Mouse (Mus musculus) midbrain, embryonic 12.5 days (tissue): Measurements from ENCODE around the gene Clec11a. TPM values are rescaled to one million over a fixed set of nuclear protein-coding genes. Genes with fewer than 3 reads are reported as not detected.

ENCODE experiments used
- ATAC-seq: fragments of 200-750 bp; cut with Nextera tagmentation; 2 replicates; pipeline ENCODE4 v1.8.0; 2017; ENCODE audit warnings: low read depth, moderate TSS enrichment, moderate library complexity; ENCODE audit not compliant: low FRiP score
- H3K27ac ChIP-seq: fragments of 300-500 bp; sonication (generic); replicated peaks from 2 replicates; pipeline ENCODE4 v1.5.1; 2016; ENCODE audit warnings: mild to moderate bottlenecking
- H3K27me3 ChIP-seq: fragments of 300-500 bp; sonication (generic); 2 replicates; pipeline ENCODE4 v1.6.1; 2016; ENCODE audit warnings: mild to moderate bottlenecking
- H3K36me3 ChIP-seq: fragments of 300-500 bp; sonication (generic); 2 replicates; pipeline ENCODE4 v1.6.1; 2016
- H3K4me1 ChIP-seq: fragments of 300-500 bp; sonication (generic); 2 replicates; pipeline ENCODE4 v1.6.1; 2016
- H3K4me2 ChIP-seq: fragments of 300-500 bp; sonication (generic); replicated peaks from 2 replicates; pipeline ENCODE4 v1.6.1; 2016; ENCODE audit warnings: mild to moderate bottlenecking, moderate library complexity
- H3K4me3 ChIP-seq: fragments of 300-500 bp; sonication (generic); 2 replicates; pipeline ENCODE4 v1.5.1; 2016; ENCODE audit warnings: mild to moderate bottlenecking
- H3K9ac ChIP-seq: fragments of 300-500 bp; sonication (generic); replicated peaks from 2 replicates; pipeline ENCODE4 v1.6.1; 2016; ENCODE audit warnings: mild to moderate bottlenecking, moderate library complexity
- H3K9me3 ChIP-seq: fragments of 300-500 bp; sonication (generic); 2 replicates; pipeline ENCODE4 v1.6.1; 2016; ENCODE audit warnings: mild to moderate bottlenecking
- WGBS: fragments of 180-500 bp; shearing (Covaris S2); methylation state at CpG from one replicate; pipeline ENCODE4 v1.1.7; 2016; 5-methylcytosine and 5-hydroxymethylcytosine counted together
- polyA plus RNA-seq: library from polyadenylated mRNA; unstranded; fragments of >200 nt; fragmentation: Nextera tagmentation; extraction: Ambion mirVana; gene quantifications from 2 replicates; pipeline ENCODE4 v1.2.1, GENCODE M21; 2016

Clec11a gene
- polyA plus RNA-seq, result 2.5 and 2.6 TPM in 2 replicates

GRCm38 (mm10) chr7:44306516-44307240 is at the start of gene Clec11a:
TSS of gene Clec11a (minus strand) at chr7:44306902.
- 47% methylated on average over 6 of the region's 6 CpGs for WGBS

DNA sequence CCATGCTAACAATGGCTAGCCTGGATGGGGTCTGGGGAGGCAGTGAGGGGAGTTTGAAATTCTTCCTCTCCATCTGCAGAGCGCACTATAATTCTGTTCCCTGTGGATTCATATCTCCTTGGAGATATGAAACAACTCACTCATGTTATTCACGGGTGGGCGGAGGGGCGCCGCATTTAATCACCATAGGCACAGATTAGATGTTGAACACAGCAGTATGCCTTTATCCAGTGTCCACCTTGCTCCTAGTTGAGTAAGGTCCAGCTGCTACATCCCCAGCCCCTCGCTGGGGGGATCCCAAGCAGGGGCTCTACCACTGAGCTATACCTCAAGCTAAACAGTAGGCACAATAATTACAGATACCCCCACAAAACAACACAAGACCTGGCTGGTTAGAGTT is 48.7 kb upstream of the Clec11a start:
- ATAC-seq, result no peak
- 61% methylated on average over 6 of the region's 6 CpGs for WGBS
- Histone ChIP-seq H3K36me3 (no peaks in the 10 kb centered on the region), H3K9me3 (no peaks in the 10 kb centered on the region), H3K27ac (no peak overlapping the region), H3K9ac (no peak overlapping the region), H3K4me2 (no peak overlapping the region), H3K27me3 (peaks cover 83% of the 10 kb centered on the region), H3K4me3 (no peak overlapping the region), H3K4me1 (peaks cover 76% of the 10 kb centered on the region)

More at GRCm38 (mm10) chr7:44306516-44307240, at the start of gene Clec11a:
- peak within 1 kb of the TSS; percentile 55; the same call in 1 of the 2 replicates for H3K27ac ChIP-seq
- peaks cover 35% of the 10 kb centered on the region for H3K4me1 ChIP-seq
- peak within 1 kb of the TSS; percentile 78 for H3K4me2 ChIP-seq
- no peaks in the 10 kb centered on the region for H3K36me3 ChIP-seq
- 0 out of 2 replicates have a peak within 1 kb of the TSS, but pooled peaks have one; percentile 57 for H3K4me3 ChIP-seq
- no peak for ATAC-seq
- no peaks in the 10 kb centered on the region for H3K9me3 ChIP-seq
- H3K9ac ChIP-seq, result no peak within 1 kb of the TSS
- H3K27me3 ChIP-seq, result peaks cover 30% of the 10 kb centered on the region

DNA sequence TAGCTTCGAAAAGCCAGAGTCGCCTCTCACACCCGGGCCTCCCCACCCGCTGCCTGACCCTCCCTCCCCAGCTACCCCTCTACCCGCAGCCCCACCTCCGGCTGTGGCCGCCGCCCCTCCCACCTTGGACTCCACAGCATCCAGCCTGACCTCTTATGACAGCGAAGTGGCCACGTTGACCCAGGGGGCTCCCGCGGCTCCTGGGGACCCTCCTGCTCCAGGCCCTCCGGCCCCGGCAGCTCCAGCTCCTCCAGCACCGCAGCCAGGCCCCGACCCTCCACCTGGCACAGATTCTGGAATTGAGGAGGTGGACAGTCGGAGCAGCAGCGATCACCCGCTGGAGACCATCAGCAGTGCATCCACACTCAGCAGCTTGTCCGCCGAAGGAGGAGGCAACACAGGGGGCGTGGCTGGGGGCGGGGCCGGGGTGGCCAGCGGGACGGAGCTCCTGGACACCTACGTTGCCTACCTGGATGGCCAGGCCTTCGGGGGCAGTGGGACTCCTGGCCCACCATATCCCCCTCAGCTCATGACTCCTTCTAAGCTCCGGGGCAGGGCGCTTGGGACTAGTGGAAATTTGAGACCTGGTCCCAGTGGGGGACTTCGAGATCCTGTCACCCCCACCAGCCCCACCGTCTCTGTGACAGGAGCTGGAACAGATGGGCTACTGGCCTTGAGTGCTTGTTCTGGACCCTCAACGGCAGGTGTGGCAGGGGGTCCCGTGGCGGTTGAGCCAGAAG is 47.1 kb upstream of the Clec11a start:
- peaks cover 69% of the 10 kb centered on the region for H3K4me1 ChIP-seq

DNA sequence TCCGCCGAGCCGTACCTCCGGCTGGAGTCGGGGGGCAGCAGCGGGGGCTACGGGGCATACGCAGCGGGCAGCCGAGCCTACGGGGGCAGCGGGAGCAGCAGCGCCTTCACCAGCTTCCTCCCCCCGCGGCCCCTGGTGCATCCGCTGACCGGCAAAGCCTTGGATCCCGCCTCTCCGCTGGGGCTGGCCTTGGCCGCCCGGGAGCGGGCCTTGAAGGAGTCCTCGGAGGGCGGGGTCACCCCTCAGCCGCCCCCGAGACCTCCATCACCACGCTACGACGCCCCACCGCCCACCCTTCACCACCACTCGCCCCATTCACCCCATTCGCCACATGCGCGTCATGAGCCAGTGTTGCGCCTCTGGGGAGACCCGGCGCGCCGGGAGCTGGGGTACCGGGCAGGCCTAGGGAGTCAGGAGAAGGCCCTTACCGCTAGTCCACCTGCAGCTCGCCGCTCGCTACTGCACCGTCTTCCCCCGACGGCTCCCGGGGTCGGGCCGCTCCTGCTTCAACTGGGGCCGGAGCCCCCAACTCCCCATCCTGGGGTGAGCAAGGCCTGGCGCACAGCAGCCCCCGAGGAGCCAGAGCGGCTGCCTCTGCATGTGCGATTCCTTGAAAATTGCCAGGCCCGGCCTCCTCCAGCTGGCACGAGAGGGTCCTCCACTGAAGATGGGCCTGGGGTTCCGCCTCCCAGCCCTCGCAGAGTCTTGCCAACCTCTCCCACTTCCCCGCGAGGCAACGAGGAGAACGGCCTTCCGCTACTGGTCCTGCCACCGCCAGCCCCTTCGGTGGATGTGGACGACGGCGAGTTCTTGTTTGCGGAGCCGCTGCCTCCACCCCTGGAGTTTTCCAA is 46.3 kb upstream of the Clec11a start:
- 2% methylated on average over 61 of the region's 71 CpGs for WGBS
- Histone ChIP-seq H3K36me3 (no peaks in the 10 kb centered on the region), H3K4me3 (peak overlapping the region; percentile 26), H3K27me3 (peaks cover 96% of the 10 kb centered on the region), H3K4me2 (peak overlapping the region; percentile 32), H3K27ac (no peak overlapping the region), H3K4me1 (peaks cover 64% of the 10 kb centered on the region), H3K9ac (peak overlapping the region; percentile 21; the same call in 1 of the 2 replicates), H3K9me3 (no peaks in the 10 kb centered on the region)
- no peak for ATAC-seq

More for the DNA sequence above, 47.1 kb upstream of the Clec11a start:
- peak overlapping the region; percentile 31; the same call in 1 of the 2 replicates for H3K9ac ChIP-seq
- no peak overlapping the region for H3K27ac ChIP-seq
- ATAC-seq, result no peak
- peak overlapping the region; percentile 32 for H3K4me2 ChIP-seq
- H3K9me3 ChIP-seq, result no peaks in the 10 kb centered on the region
- H3K27me3 ChIP-seq, result peaks cover 93% of the 10 kb centered on the region
- under 1% methylated on average over 35 of the region's 35 CpGs for WGBS
- H3K4me3 ChIP-seq, result peak overlapping the region; percentile 26
- no peaks in the 10 kb centered on the region for H3K36me3 ChIP-seq

DNA sequence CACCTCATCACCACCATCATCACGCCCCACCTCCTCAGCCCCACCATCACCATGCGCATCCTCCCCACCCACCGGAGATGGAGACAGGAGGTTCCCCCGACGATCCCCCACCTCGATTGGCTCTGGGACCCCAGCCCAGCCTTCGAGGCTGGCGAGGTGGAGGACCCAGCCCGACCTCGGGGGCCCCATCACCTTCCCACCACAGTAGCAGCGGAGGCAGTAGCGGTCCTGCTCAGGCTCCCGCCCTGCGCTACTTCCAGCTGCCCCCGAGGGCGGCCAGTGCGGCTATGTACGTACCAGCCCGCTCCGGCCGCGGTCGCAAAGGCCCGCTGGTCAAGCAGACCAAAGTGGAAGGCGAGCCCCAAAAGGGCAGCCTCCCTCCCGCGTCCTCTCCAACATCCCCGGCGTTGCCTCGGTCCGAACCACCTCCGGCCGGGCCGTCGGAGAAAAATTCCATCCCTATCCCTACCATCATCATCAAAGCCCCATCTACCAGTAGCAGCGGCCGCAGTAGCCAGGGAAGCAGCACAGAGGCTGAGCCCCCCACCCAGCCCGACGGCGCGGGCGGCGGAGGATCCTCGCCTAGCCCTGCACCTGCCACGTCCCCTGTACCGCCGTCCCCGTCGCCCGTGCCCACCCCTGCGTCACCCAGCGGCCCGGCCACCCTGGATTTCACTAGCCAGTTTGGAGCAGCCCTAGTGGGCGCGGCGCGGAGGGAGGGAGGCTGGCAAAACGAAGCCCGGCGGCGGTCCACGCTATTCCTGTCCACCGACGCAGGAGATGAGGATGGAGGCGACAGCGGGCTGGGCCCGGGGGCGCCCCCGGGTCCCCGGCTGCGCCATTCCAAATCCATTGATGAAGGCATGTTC is 45.4 kb upstream of the Clec11a start:
- ATAC-seq, result peak; percentile 10
- Histone ChIP-seq H3K27me3 (peaks cover 88% of the 10 kb centered on the region), H3K4me1 (peaks cover 57% of the 10 kb centered on the region), H3K36me3 (no peaks in the 10 kb centered on the region), H3K9ac (peak overlapping the region; percentile 21; the same call in 1 of the 2 replicates), H3K4me3 (peak overlapping the region; percentile 26), H3K27ac (no peak overlapping the region), H3K4me2 (peak overlapping the region; percentile 32; the same call in 1 of the 2 replicates), H3K9me3 (no peaks in the 10 kb centered on the region)
- 4% methylated on average over 69 of the region's 71 CpGs for WGBS

GRCm38 (mm10) chr7:44350957-44351711 is 44.4 kb upstream of the Clec11a start:
- peaks cover 78% of the 10 kb centered on the region for H3K27me3 ChIP-seq
- peaks cover 47% of the 10 kb centered on the region for H3K4me1 ChIP-seq

GRCm38 (mm10) chr7:44349043-44349442 is 42.3 kb upstream of the Clec11a start:
- Histone ChIP-seq H3K9me3 (no peaks in the 10 kb centered on the region), H3K27me3 (peaks cover 57% of the 10 kb centered on the region), H3K36me3 (peaks cover 22% of the 10 kb centered on the region), H3K4me3 (no peak overlapping the region), H3K4me2 (no peak overlapping the region), H3K4me1 (peaks cover 38% of the 10 kb centered on the region), H3K27ac (no peak overlapping the region), H3K9ac (no peak overlapping the region)
- 18% methylated on average over 3 of the region's 3 CpGs for WGBS
- ATAC-seq, result no peak

More at GRCm38 (mm10) chr7:44350957-44351711, 44.4 kb upstream of the Clec11a start:
- WGBS, result 4% methylated on average over 25 of the region's 25 CpGs
- Histone ChIP-seq H3K9me3 (no peaks in the 10 kb centered on the region), H3K9ac (peak overlapping the region; percentile 48; the same call in 1 of the 2 replicates), H3K27ac (no peak overlapping the region), H3K4me3 (peak overlapping the region; percentile 26), H3K36me3 (peaks cover 3% of the 10 kb centered on the region), H3K4me2 (peak overlapping the region; percentile 45)
- ATAC-seq, result peak; percentile 42

DNA sequence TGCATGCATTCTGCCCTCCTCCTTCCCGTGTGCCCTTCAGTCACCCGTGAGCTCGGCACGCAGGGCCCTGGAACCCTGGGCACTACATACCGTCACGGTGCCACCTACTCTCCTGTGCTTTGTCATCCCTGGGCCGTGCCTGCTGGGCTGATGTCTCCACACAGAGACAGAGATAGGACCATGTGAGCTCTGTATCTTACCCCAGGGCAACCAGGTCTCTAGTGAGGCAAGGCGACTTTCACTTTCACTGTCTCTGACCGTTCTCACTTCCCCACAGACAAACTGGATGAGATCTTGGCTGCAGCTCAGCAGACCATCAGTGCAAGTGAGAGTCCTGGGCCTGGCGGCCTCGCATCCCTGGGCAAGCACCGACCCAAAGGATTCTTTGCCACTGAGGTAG is 37.9 kb upstream of the Clec11a start:
- WGBS, result 78% methylated on average over 12 of the region's 12 CpGs
- no peaks in the 10 kb centered on the region for H3K4me1 ChIP-seq
- no peak for ATAC-seq
- peaks cover 27% of the 10 kb centered on the region for H3K27me3 ChIP-seq
- no peak overlapping the region for H3K4me3 ChIP-seq
- H3K9me3 ChIP-seq, result no peaks in the 10 kb centered on the region
- H3K36me3 ChIP-seq, result peaks cover 32% of the 10 kb centered on the region
- no peak overlapping the region for H3K27ac ChIP-seq
- H3K9ac ChIP-seq, result no peak overlapping the region
- H3K4me2 ChIP-seq, result no peak overlapping the region

DNA sequence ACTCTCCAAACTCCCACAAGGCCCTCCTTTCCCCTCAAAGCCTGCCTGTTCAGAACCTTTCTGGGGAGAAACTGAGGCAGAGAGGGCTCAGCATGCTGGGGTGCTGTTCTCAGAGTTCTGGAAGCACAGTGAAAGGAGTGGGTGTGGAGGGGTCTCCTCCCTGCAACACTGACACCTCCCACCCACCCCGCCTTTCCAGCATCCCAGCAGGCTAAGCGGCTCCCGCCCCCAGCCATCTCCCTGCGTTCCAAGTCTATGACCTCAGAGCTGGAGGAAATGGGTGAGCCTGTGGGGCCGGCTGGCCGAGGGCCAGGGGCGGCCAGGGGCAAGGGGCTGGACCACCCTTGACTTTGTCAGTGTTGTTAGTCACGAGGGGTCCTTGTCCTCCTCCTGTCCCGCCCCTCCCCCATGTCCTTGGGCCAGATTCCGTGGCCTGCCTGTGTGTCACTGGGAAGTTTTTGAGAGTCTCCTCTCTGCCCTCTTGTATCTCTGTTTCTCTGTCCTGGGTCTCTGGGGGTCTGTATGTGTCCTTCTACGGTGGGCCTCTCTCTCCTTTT is 36.8 kb upstream of the Clec11a start:
- H3K27ac ChIP-seq, result no peak overlapping the region
- no peak overlapping the region for H3K9ac ChIP-seq
- WGBS, result 30% methylated on average over 11 of the region's 11 CpGs

GRCm38 (mm10) chr7:44341714-44342113 is 35.0 kb upstream of the Clec11a start:
- no peaks in the 10 kb centered on the region for H3K9me3 ChIP-seq
- peaks cover 39% of the 10 kb centered on the region for H3K27me3 ChIP-seq
- no peak overlapping the region for H3K27ac ChIP-seq
- peaks cover 32% of the 10 kb centered on the region for H3K36me3 ChIP-seq
- no peak overlapping the region for H3K4me3 ChIP-seq
- H3K4me1 ChIP-seq, result peaks cover 2% of the 10 kb centered on the region; the same call in 1 of the 2 replicates
- no peak for ATAC-seq
- no peak overlapping the region for H3K4me2 ChIP-seq
- 75% methylated on average over 5 of the region's 5 CpGs for WGBS
- H3K9ac ChIP-seq, result no peak overlapping the region

More for the DNA sequence above, 36.8 kb upstream of the Clec11a start:
- Histone ChIP-seq H3K36me3 (peaks cover 32% of the 10 kb centered on the region), H3K9me3 (no peaks in the 10 kb centered on the region), H3K27me3 (peaks cover 27% of the 10 kb centered on the region), H3K4me2 (no peak overlapping the region), H3K4me1 (no peaks in the 10 kb centered on the region), H3K4me3 (no peak overlapping the region)
- no peak for ATAC-seq
